Mouse (Mus musculus): ENCODE data around the gene Timm8a2.

DNA sequence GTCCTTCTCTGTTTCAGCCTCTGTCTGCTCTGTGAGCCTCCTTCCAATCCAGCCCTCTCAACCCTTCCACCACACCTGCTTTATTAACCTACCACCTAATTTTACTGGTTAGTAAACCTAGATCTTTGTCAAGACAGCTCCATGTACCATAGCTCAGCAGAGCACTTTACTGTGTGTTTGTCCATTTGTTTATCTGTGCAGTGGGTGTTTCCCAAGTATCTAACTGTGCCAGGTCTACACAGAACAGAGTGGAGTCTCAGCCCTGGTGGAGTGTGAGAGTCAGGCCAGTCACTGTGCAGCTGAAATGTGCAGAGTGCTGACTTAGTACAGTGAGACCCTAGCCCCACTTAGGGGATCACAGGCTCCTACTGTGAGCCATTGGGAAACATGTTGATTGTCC, 30.7 kb upstream of the Timm8a2 start:
- TF ChIP-seq TAL1 (conservative IDR thresholded peaks at IDR 0.05; ENCODE audit: low read depth, low read length) (no peak), CTCF (IDR thresholded peaks at IDR 0.05; ENCODE audit: low read depth, low read length) (no peak), POLR2AphosphoS5 (IDR thresholded peaks at IDR 0.05; ENCODE audit: insufficient replicate concordance, low read depth, low read length) (no peak), GATA1 (IDR thresholded peaks at IDR 0.05; ENCODE audit: borderline replicate concordance, low read length) (no peak)

All from G1E (cell line).